Mouse (Mus musculus) erythroblast, embryonic 14.5 days (primary cell): ENCODE data around the gene Slc22a5.

ENCODE experiments used
- GATA1 ChIP-seq: IDR thresholded peaks from 2 replicates; pipeline ENCODE4 v1.6.1; 2012; ENCODE audit warnings: low read length, inconsistent platforms, mixed read lengths
- TAL1 ChIP-seq: IDR thresholded peaks from 3 replicates; pipeline ENCODE4 v1.6.1; 2012; ENCODE audit warnings: low read length, inconsistent platforms, mixed read lengths

- TF ChIP-seq TAL1 (no peak), GATA1 (no peak)
Observed at GRCm38 (mm10) chr11:53819511-53819910, 71.9 kb downstream of the Slc22a5 start.
